Mouse (Mus musculus): ENCODE data around the gene Mmrn1. TPM values are rescaled to one million over a fixed set of nuclear protein-coding genes. Genes with fewer than 3 reads are reported as not detected.
A peak's percentile ranks its signal among the peaks of the same experiment; 100 is the strongest.

The Mmrn1 gene
- polyA plus RNA-seq, 1 experiment = 1.4 TPM

DNA sequence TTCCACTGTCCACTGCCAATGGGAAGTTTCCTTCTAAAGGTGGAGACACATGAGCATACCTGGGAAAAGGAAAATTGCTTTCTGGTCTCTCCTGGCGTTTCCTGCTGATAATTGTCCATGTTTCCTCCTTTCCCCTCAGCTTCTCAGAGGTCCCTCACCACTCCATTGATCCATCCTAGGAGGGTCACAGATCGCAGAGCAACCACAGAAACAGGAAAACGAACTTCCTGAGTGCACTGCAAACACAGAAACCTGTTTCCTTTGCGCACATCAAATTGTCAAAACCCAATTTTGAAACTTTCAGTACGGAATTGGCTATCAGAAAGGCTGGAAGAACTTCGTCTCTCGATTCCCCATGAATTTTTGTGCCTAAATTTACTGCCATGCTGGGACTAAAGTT is 19.4 kb downstream of the Mmrn1 start:
- H3K4me3 ChIP-seq (ENCODE audit: extremely low read depth, insufficient read depth, insufficient read length) = no peak overlapping the region
- 8% methylated on average over 7 of the region's 7 CpGs for WGBS
- H3K27ac ChIP-seq (ENCODE audit: insufficient read depth, low read length) = no peak overlapping the region
- H3K27me3 ChIP-seq (ENCODE audit: control insufficient read depth, insufficient read depth, low read length) = no peaks in the 10 kb centered on the region
- H3K4me1 ChIP-seq (ENCODE audit: control insufficient read depth, insufficient read depth, insufficient read length) = no peaks in the 10 kb centered on the region
- DNase-seq (ENCODE audit: low read depth in 1 of 2, low spot score in 2 of 2) = no peak
- H3K36me3 ChIP-seq (ENCODE audit: control insufficient read depth, insufficient read depth, low read length) = no peaks in the 10 kb centered on the region
- TF ChIP-seq POLR2A (IDR thresholded peaks at IDR 0.05; ENCODE audit: low read depth, low read length) = no peak
- TF ChIP-seq CTCF (IDR thresholded peaks at IDR 0.05; ENCODE audit: extremely low read depth, insufficient read depth, insufficient read length, insufficient replicate concordance) = no peak

DNA sequence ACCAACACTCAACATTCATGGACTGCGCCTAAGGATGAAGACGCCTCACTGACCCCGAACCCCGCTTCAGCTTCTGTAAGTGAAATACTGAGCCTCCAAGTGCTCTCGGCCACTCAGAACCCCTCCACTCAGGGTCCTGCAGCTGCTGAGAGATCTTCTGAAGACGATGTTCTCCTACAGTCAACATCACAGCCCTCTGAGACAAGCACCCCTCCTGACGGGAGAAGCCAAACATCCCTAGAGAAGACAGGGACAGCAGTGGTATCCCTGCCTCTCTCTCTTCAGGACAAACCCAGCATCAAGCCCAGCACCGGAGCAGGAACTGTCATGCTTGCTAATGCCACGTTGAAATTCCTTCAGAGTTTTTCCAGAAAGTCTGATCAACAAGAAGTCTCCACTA is 19.8 kb downstream of the Mmrn1 start:
- no peak for DNase-seq (ENCODE audit: low read depth in 1 of 2, low spot score in 2 of 2)
- H3K4me1 ChIP-seq (ENCODE audit: control insufficient read depth, insufficient read depth, insufficient read length) = no peaks in the 10 kb centered on the region
- H3K36me3 ChIP-seq (ENCODE audit: control insufficient read depth, insufficient read depth, low read length) = no peaks in the 10 kb centered on the region
- no peaks in the 10 kb centered on the region for H3K27me3 ChIP-seq (ENCODE audit: control insufficient read depth, insufficient read depth, low read length)
- no peak for TF ChIP-seq CTCF (IDR thresholded peaks at IDR 0.05; ENCODE audit: extremely low read depth, insufficient read depth, insufficient read length, insufficient replicate concordance)
- TF ChIP-seq POLR2A (IDR thresholded peaks at IDR 0.05; ENCODE audit: low read depth, low read length) = no peak
- 10% methylated on average over 9 of the region's 9 CpGs for WGBS
- no peak overlapping the region for H3K27ac ChIP-seq (ENCODE audit: insufficient read depth, low read length)
- H3K4me3 ChIP-seq (ENCODE audit: extremely low read depth, insufficient read depth, insufficient read length) = no peak overlapping the region

DNA sequence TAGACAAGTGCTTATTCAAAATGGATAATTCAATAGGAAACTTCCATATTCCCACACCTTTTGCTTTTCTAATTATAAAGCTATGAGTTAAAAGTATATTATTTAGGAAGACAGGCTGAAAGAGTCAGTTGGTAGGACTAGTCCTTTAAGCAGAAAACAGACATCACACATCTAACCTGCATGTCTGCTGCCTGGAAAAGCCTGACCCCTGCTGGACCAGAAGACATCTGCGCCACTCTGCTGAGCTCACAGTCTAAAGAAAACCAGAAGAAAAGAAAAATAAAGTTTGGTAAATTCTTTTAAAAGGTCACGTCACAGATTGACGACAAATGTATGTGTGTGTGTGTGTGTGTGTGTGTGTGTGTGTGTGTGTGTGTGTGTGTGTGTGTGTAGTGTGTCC is 25.6 kb downstream of the Mmrn1 start:
- Histone ChIP-seq H3K27ac (ENCODE audit: insufficient read depth, low read length) (no peak overlapping the region), H3K27me3 (ENCODE audit: control insufficient read depth, insufficient read depth, low read length) (no peaks in the 10 kb centered on the region), H3K36me3 (ENCODE audit: control insufficient read depth, insufficient read depth, low read length) (no peaks in the 10 kb centered on the region), H3K4me1 (ENCODE audit: control insufficient read depth, insufficient read depth, insufficient read length) (no peaks in the 10 kb centered on the region), H3K4me3 (ENCODE audit: extremely low read depth, insufficient read depth, insufficient read length) (no peak overlapping the region)
- DNase-seq (ENCODE audit: low read depth in 1 of 2, low spot score in 2 of 2) = no peak
- WGBS = 65% methylated on average over 3 of the region's 3 CpGs
- peak; percentile 29; the same call in 1 of the 2 replicates for TF ChIP-seq CTCF (IDR thresholded peaks at IDR 0.05; ENCODE audit: extremely low read depth, insufficient read depth, insufficient read length, insufficient replicate concordance)
- no peak for TF ChIP-seq POLR2A (IDR thresholded peaks at IDR 0.05; ENCODE audit: low read depth, low read length)

DNA sequence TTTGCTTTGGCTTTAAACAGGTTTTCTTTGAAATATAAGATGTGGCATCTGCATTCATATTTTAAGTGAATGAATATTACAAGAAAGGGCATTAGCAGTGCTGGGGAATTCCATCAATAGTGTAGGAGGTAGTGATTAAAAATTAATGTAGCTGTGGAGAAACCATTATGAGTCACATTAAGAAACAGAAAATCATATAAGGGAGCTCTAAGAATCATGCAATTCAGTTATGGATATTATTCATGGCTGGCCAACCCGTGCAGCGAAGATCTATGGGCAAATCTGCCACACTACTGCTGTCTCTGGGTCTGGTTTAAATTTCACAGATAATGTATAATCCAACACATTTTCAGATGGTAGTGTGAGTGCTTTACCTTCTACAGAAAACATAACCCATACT is 36.5 kb downstream of the Mmrn1 start:
- H3K27ac ChIP-seq (ENCODE audit: insufficient read depth, low read length) = no peak overlapping the region

DNA sequence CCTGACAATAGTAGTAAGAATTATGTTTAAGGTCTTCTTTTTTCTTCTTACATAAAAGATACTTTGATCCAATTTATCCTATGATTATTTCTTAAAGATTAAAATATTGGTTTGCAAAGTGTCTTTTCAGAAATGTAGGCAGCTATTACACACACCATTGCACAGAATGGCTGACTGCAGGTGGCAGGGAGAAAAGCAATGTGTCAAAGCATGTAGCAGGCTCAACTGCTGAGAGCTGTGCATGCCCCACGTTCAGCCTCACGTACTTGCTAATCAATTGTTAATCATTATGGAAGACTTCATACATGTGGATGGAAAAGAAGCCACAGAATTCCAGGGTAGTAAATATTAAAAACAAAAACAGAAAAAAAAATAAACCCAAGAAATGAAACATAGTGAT is 37.1 kb downstream of the Mmrn1 start:
- H3K4me3 ChIP-seq (ENCODE audit: extremely low read depth, insufficient read depth, insufficient read length) = no peak overlapping the region
- no peaks in the 10 kb centered on the region for H3K36me3 ChIP-seq (ENCODE audit: control insufficient read depth, insufficient read depth, low read length)
- no peak overlapping the region for H3K27ac ChIP-seq (ENCODE audit: insufficient read depth, low read length)
- WGBS = 80% methylated on average over 2 of the region's 2 CpGs
- H3K27me3 ChIP-seq (ENCODE audit: control insufficient read depth, insufficient read depth, low read length) = no peaks in the 10 kb centered on the region
- DNase-seq (ENCODE audit: low read depth in 1 of 2, low spot score in 2 of 2) = no peak
- no peak for TF ChIP-seq POLR2A (IDR thresholded peaks at IDR 0.05; ENCODE audit: low read depth, low read length)
- TF ChIP-seq CTCF (IDR thresholded peaks at IDR 0.05; ENCODE audit: extremely low read depth, insufficient read depth, insufficient read length, insufficient replicate concordance) = no peak
- no peaks in the 10 kb centered on the region for H3K4me1 ChIP-seq (ENCODE audit: control insufficient read depth, insufficient read depth, insufficient read length)

More for the DNA sequence above, 36.5 kb downstream of the Mmrn1 start:
- no peak for DNase-seq (ENCODE audit: low read depth in 1 of 2, low spot score in 2 of 2)
- Histone ChIP-seq H3K36me3 (ENCODE audit: control insufficient read depth, insufficient read depth, low read length) (no peaks in the 10 kb centered on the region), H3K4me3 (ENCODE audit: extremely low read depth, insufficient read depth, insufficient read length) (no peak overlapping the region), H3K27me3 (ENCODE audit: control insufficient read depth, insufficient read depth, low read length) (no peaks in the 10 kb centered on the region), H3K4me1 (ENCODE audit: control insufficient read depth, insufficient read depth, insufficient read length) (no peaks in the 10 kb centered on the region)
- 97% methylated on average over 2 of the region's 2 CpGs for WGBS
- TF ChIP-seq POLR2A (IDR thresholded peaks at IDR 0.05; ENCODE audit: low read depth, low read length) (no peak), CTCF (IDR thresholded peaks at IDR 0.05; ENCODE audit: extremely low read depth, insufficient read depth, insufficient read length, insufficient replicate concordance) (no peak)

DNA sequence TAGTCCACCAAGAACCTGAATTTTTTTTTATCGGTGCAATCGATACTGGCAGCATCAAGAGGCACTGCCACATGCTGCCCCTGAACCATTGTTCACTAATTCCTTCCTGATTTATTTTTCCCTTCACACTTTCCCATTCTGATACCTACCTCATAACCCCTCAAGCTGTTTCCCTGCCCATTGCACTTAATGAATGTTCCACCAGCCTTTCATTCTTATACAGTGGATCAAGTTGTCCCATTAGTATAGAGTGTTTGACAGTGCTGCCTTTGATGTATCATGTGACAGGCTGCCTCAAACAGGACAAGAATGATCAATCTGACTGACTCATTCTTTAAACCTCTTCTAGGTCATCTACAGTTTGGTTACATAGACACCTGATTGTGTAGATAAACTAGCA is 37.9 kb downstream of the Mmrn1 start:
- TF ChIP-seq CTCF (IDR thresholded peaks at IDR 0.05; ENCODE audit: extremely low read depth, insufficient read depth, insufficient read length, insufficient replicate concordance) (no peak), POLR2A (IDR thresholded peaks at IDR 0.05; ENCODE audit: low read depth, low read length) (no peak)
- Histone ChIP-seq H3K4me3 (ENCODE audit: extremely low read depth, insufficient read depth, insufficient read length) (no peak overlapping the region), H3K27ac (ENCODE audit: insufficient read depth, low read length) (no peak overlapping the region), H3K4me1 (ENCODE audit: control insufficient read depth, insufficient read depth, insufficient read length) (no peaks in the 10 kb centered on the region), H3K27me3 (ENCODE audit: control insufficient read depth, insufficient read depth, low read length) (no peaks in the 10 kb centered on the region), H3K36me3 (ENCODE audit: control insufficient read depth, insufficient read depth, low read length) (no peaks in the 10 kb centered on the region)
- 87% methylated on average over 2 of the region's 2 CpGs for WGBS
- DNase-seq (ENCODE audit: low read depth in 1 of 2, low spot score in 2 of 2) = no peak

DNA sequence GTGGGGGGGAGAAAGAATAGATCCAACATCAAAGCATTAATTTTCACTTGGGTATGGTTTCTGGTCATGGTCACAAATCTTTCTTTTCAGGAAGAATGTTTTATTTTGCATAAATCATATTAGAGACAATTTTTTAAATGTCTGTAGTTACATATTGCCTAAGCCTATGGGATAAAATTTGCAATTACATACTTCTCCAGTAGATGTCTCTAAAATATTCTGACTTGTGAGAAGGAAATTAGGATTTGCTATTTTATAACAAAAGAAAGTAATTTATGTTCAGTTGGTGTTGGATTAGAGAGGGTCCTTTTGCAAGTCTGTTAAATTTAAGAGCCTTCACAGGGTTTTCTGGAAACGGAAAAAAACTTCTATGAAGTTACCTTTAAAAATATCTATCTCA is 39.0 kb downstream of the Mmrn1 start:
- Histone ChIP-seq H3K4me1 (ENCODE audit: control insufficient read depth, insufficient read depth, insufficient read length) (no peaks in the 10 kb centered on the region), H3K27ac (ENCODE audit: insufficient read depth, low read length) (no peak overlapping the region), H3K36me3 (ENCODE audit: control insufficient read depth, insufficient read depth, low read length) (no peaks in the 10 kb centered on the region), H3K4me3 (ENCODE audit: extremely low read depth, insufficient read depth, insufficient read length) (no peak overlapping the region), H3K27me3 (ENCODE audit: control insufficient read depth, insufficient read depth, low read length) (no peaks in the 10 kb centered on the region)
- WGBS = 87% methylated on average over 1 of the region's 1 CpGs
- TF ChIP-seq POLR2A (IDR thresholded peaks at IDR 0.05; ENCODE audit: low read depth, low read length) = no peak
- no peak for TF ChIP-seq CTCF (IDR thresholded peaks at IDR 0.05; ENCODE audit: extremely low read depth, insufficient read depth, insufficient read length, insufficient replicate concordance)
- DNase-seq (ENCODE audit: low read depth in 1 of 2, low spot score in 2 of 2) = no peak

All from spleen, adult 2 months (tissue).